Mouse (Mus musculus) lung, postnatal 10 days (tissue): ENCODE measurements around the gene Myod1.
A peak's percentile ranks its signal among the peaks of the same experiment; 100 is the strongest.

Source experiments
- DNase-seq: peaks from one replicate; pipeline ENCODE4 v3.0.0; 2021

Gene Myod1

DNA sequence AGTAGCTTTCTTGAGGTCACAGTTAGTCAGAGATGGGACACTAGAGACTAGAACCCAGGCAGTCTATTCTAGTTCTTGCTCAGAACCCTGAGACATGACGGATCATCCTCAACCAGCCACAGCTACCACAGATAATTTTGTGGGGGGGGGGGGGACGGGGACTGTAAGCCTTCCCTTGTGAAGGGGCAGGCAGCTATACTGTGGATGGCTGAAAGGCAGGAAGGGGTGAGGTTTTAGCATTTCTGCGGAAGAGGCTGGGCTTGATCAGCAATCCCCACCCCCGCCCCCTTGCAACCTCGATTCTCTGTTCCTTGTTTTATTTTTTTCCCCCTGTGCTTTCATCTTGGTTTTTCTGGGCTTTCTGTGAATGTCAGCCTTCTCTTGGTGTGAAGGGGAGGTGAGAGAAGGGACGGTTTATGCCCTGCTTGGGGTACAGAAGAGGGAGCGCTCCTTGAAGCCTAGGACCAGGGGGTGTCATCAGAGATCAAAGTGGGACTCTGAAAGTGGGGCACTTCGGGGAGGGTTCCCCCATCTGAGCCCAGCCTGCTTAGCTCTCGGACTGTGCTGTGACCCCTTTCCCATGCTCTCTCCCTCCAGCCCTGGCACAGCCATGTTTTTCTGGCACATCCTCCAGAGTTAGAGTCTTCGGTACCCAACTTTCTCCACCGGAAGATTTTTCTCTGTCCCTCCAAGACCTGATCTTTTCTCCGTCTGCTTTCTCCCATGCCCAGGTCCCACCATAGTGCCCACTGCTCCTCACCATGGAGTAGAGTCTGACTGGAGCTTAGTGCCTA is 17.6 kb downstream of the Myod1 start:
- no peak for DNase-seq

- no peak for DNase-seq
These were observed 18.7 kb downstream of the Myod1 start for GRCm38 (mm10) chr7:46394933-46395332.

DNA sequence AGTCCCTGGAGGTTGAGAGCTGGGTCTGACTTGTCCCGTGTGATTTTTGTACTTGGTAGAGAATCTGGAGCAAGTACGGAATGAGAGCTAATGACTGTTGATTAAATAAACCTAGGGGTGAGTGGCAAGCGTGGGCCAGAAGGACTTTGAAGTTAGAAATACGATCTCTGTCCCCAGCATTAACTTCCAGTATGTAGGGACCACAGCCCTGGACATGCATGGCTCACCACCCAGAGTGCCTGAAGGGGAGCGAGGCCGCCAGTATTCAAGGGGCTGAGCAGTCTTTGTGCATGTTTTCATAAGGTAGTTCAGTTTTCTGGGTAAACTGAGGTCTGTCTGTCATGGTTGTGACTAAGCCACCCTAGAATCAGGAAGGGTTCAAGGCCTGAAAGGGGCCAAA is 19.3 kb downstream of the Myod1 start:
- no peak for DNase-seq

DNA sequence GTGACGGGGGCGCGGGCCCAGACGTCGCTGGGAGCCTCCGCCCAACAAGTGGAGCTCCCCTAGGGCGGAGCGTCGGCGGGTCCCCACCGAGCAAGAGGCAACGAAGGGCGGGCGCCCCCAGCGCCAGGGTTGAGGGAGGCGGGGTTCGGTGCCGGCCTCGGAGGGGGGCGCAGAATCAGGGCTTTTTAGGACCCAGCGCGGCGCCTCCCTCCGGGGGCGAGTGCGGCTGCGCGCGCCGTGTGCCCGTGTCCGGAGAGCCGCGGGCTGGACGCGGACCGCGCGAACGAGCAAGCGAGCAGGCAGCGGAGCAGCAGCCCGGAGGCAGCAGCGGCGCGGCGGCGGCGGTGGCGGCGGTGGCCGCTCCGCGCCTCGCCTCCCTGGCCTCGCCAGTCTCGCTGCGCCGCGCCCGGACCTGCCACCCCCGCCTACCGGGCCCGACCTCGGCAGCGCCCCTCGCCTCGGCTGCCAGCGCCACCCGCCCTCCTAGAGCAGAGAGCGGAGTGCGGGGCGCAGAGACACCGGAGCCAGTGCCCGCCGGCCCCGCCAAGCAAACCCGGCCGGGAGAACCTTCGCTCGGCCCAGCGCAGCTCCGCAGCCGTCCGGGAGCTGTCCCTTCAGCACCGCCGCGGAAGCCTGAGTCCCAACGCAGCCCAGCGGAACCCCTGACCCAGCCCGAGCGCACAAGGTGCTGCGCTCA is 20.1 kb downstream of the Myod1 start, which contains the start of gene Kcnc1:
Kcnc1 (plus strand) TSS at position 267 of the 697 bp plus-strand sequence.
- peak; percentile 85 for DNase-seq

DNA sequence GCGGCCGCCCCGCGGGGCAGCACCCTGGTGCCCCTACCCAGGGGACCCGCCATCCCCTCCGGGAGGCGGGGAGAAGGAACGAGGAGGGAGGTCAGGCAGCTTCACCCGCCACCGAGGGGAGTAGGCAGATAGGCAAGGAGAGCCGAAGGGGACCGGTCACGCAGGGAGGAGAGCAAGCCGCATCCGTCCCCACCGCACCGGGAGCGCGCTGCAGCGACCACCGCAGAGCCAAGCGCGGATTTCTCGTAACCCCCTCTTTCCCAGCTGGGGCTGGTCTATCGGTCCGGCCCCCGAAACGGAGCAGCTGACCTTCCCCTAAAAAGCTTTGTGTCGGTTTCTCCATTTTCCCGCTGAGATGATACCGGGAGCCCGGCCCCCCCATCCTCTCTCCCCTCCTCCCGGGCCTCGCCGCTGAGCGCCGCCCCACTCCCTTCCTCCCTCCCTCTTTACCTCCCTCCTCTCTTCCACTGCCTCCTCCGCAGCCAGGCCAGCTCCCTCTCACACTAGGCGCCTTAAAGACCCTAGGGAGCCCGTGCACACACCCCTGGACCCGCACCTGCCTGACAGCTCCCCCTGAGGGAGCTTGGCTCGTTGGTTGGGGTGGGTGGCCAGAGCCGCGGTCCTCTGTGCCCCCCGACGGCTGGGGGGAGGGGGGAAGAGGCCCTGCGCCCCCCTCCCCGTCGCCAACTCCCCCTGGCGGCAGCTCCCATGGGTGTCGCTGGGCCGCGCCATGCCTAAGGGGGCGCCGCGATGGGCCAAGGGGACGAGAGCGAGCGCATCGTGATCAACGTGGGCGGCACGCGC is 20.9 kb downstream of the Myod1 start:
- DNase-seq, result no peak

GRCm38 (mm10) chr7:46397732-46398333 is 21.6 kb downstream of the Myod1 start:
- no peak for DNase-seq

- DNase-seq, result no peak
These were observed 22.3 kb downstream of the Myod1 start for GRCm38 (mm10) chr7:46398612-46399011.

GRCm38 (mm10) chr7:46399676-46400075 is 23.4 kb downstream of the Myod1 start:
- no peak for DNase-seq

- DNase-seq, result no peak
These were observed 24.1 kb downstream of the Myod1 start for GRCm38 (mm10) chr7:46400346-46400745.

DNA sequence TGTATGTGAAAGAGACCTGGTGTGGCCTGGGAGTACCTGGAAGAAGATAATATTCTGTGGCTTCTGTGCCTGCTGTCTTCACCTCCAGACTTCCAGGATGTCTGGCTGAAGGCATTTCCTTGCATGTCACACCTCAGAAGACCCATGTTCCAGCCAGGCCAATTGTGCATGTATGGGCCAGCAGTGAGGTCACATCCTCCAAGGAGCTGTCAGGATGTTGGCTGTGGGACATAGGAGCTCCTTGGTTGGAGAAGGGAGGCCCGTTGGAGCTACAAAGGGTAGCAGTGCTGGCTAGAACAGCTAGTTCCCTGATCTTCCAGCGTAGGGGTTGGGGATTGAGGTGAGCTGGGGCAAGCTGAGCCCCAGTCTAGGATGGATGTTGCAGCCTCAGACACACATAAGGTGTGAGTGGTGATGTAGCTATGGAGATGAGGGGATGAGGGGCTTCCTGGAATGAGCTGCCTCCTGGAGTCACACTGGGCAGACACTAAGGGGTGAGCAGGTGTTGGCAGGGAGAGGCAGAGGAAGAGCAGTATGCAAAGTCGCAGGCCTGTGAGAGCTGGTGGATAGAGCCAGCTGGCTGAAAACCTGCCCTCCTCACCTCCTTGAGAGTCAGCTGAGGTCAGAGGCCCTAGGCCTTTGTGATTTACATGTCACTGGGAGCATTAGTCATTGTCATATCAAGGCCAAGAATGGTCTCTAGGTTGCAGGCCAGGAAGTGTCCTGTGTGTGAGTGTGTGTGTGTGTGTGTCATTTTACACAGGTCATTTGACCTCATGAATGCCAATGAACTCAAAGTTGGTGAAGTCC is 25.3 kb downstream of the Myod1 start:
- DNase-seq, result no peak

- no peak for DNase-seq
These were observed 27.6 kb downstream of the Myod1 start for GRCm38 (mm10) chr7:46403616-46404485.

DNA sequence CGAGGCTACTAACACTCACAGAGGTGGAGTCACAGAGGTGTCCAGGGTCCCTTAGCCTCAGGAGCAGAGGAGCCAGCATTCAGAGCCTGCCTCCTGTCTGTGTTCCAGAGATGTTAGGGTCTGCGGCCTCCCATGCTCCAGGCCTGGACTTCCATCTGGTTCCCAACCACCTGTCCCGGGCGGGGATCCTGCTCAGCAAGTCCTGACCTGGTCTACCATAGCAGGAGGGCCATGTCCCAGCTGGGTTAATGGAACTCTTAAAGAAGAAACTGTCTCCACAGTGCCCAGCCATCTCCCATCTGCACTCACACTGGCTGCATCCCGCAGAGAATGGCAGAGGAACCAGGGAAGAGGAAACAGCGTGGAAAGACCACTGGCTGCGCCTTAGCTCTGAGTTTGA is 28.5 kb downstream of the Myod1 start:
- no peak for DNase-seq

GRCm38 (mm10) chr7:46408606-46409005 is 32.3 kb downstream of the Myod1 start:
- DNase-seq, result no peak

- no peak for DNase-seq
These were observed 33.0 kb downstream of the Myod1 start for GRCm38 (mm10) chr7:46409204-46409789.

GRCm38 (mm10) chr7:46410727-46411126 is 34.5 kb downstream of the Myod1 start:
- no peak for DNase-seq

GRCm38 (mm10) chr7:46412823-46413222 is 36.5 kb downstream of the Myod1 start:
- DNase-seq, result no peak

- no peak for DNase-seq
These were observed 37.9 kb downstream of the Myod1 start for GRCm38 (mm10) chr7:46413959-46414725.

- DNase-seq, result no peak
These were observed 39.6 kb downstream of the Myod1 start for GRCm38 (mm10) chr7:46415818-46416425.

- DNase-seq, result no peak
These were observed 41.2 kb downstream of the Myod1 start for GRCm38 (mm10) chr7:46417467-46417866.
